Mouse (Mus musculus): ENCODE results near the gene Gpr84. TPM values are rescaled to one million over a fixed set of nuclear protein-coding genes. Genes with fewer than 3 reads are reported as not detected.
"Not testable (repeated sequence)": the region's sequence is repeated elsewhere in the genome, so short reads cannot be mapped to it uniquely, and the experiment has no call there.

Gpr84 gene
- total RNA-seq, 2 experiments from 2014 or later, result 0.54 to 0.63 TPM

- DNase-seq (ENCODE audit: low spot score in 2 of 2), result no peak
These were observed 17.6 kb downstream of the Gpr84 start for GRCm38 (mm10) chr15:103292673-103293345.

- no peak for DNase-seq (ENCODE audit: low spot score in 2 of 2)
These were observed 19.6 kb downstream of the Gpr84 start for GRCm38 (mm10) chr15:103290843-103291242.

- no peak for DNase-seq (ENCODE audit: low spot score in 2 of 2)
These were observed 20.0 kb downstream of the Gpr84 start for GRCm38 (mm10) chr15:103290417-103290816.

GRCm38 (mm10) chr15:103289600-103289999 is 20.8 kb downstream of the Gpr84 start:
- DNase-seq (ENCODE audit: low spot score in 2 of 2), result no peak

GRCm38 (mm10) chr15:103285778-103286417 is 24.5 kb downstream of the Gpr84 start:
- DNase-seq (ENCODE audit: low spot score in 2 of 2), result no peak

GRCm38 (mm10) chr15:103284647-103285046 is 25.8 kb downstream of the Gpr84 start:
- DNase-seq (ENCODE audit: low spot score in 2 of 2), result no peak

- no peak for DNase-seq (ENCODE audit: low spot score in 2 of 2)
These were observed 26.3 kb downstream of the Gpr84 start for GRCm38 (mm10) chr15:103284066-103284465.

- no peak for DNase-seq (ENCODE audit: low spot score in 2 of 2)
These were observed 28.8 kb downstream of the Gpr84 start for GRCm38 (mm10) chr15:103281465-103282205.

GRCm38 (mm10) chr15:103280817-103281464 is 29.5 kb downstream of the Gpr84 start:
- no peak for DNase-seq (ENCODE audit: low spot score in 2 of 2)

- DNase-seq (ENCODE audit: low spot score in 2 of 2), result no peak
These were observed 30.7 kb downstream of the Gpr84 start for GRCm38 (mm10) chr15:103279750-103280149.

GRCm38 (mm10) chr15:103277949-103278348 is 32.5 kb downstream of the Gpr84 start:
- no peak for DNase-seq (ENCODE audit: low spot score in 2 of 2)

GRCm38 (mm10) chr15:103275943-103276342 is 34.5 kb downstream of the Gpr84 start:
- DNase-seq (ENCODE audit: low spot score in 2 of 2), result not testable (repeated sequence)

GRCm38 (mm10) chr15:103272419-103273279 is 37.8 kb downstream of the Gpr84 start, which contains the start of gene Copz1:
TSS of gene Copz1 (plus strand) at chr15:103272714.
- peak; percentile 98 to 99 for DNase-seq (ENCODE audit: low spot score in 2 of 2)

- no peak for DNase-seq (ENCODE audit: low spot score in 2 of 2)
These were observed 41.5 kb downstream of the Gpr84 start for GRCm38 (mm10) chr15:103268903-103269302.

- no peak for DNase-seq (ENCODE audit: low spot score in 2 of 2)
These were observed 45.6 kb downstream of the Gpr84 start for GRCm38 (mm10) chr15:103264794-103265193.

- no peak for DNase-seq (ENCODE audit: low spot score in 2 of 2)
These were observed 50.4 kb downstream of the Gpr84 start for GRCm38 (mm10) chr15:103259989-103260388.

GRCm38 (mm10) chr15:103259162-103259561 is 51.2 kb downstream of the Gpr84 start:
- DNase-seq (ENCODE audit: low spot score in 2 of 2), result no peak

Measured in layer of hippocampus, adult 18-20 months (tissue).